Mouse (Mus musculus) R1 (cell line): ENCODE results near the gene Spats2.
A peak's percentile ranks its signal among the peaks of the same experiment; 100 is the strongest.
"Not testable (repeated sequence)": the region's sequence is repeated elsewhere in the genome, so short reads cannot be mapped to it uniquely, and the experiment has no call there.

Source experiments
- DNase-seq: peaks from one replicate; pipeline ENCODE4 v3.0.0-alpha.2; 2018; ENCODE audit warnings: low read depth, low spot score

Spats2 gene

DNA sequence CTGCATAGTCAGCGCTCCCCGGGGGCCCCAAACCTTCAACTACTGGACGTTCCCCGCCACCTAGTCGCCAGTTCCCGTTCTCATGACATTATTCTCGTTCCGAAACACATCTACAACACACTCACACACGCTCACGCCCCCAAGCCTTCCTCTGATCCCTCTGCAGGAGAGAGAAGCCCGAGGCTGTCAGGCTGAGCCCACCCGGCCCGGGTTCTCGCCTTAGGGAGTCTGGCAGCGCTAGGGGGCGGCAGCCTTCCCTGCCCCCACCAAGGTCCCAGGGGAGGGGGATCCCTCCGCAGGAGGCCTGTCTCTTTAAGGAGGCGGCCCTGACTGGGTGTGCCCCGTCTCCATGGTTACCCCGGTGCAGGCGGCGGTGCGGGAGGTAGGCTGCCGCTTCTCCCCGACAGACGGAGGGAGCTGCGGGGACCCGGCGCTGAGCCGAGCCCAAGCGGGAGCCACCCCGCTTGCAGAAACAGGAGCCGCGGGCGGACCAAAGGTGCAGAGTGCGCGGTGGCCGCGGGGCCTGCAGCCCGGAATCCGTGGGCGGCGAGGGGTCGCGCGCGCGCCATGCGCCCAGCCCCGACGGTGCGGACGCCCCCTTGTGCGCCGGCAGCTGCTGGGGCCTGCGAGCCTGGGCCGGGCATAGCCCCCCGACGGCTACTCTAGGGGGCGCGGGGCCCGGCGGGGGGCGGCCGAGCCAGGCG is 98.6 kb downstream of the Spats2 start, which contains the start of gene Kcnh3:
TSS of gene Kcnh3 (plus strand) at position 654 of the 704 bp plus-strand sequence.
- peak; percentile 72 for DNase-seq

GRCm38 (mm10) chr15:99225081-99225810 is 99.5 kb downstream of the Spats2 start:
- DNase-seq: peak; percentile 59

GRCm38 (mm10) chr15:99226090-99226489 is 100.4 kb downstream of the Spats2 start:
- DNase-seq: no peak

- no peak for DNase-seq
These were observed 106.3 kb downstream of the Spats2 start for GRCm38 (mm10) chr15:99231998-99232397.

GRCm38 (mm10) chr15:99233719-99234118 is 108.0 kb downstream of the Spats2 start:
- DNase-seq: no peak

DNA sequence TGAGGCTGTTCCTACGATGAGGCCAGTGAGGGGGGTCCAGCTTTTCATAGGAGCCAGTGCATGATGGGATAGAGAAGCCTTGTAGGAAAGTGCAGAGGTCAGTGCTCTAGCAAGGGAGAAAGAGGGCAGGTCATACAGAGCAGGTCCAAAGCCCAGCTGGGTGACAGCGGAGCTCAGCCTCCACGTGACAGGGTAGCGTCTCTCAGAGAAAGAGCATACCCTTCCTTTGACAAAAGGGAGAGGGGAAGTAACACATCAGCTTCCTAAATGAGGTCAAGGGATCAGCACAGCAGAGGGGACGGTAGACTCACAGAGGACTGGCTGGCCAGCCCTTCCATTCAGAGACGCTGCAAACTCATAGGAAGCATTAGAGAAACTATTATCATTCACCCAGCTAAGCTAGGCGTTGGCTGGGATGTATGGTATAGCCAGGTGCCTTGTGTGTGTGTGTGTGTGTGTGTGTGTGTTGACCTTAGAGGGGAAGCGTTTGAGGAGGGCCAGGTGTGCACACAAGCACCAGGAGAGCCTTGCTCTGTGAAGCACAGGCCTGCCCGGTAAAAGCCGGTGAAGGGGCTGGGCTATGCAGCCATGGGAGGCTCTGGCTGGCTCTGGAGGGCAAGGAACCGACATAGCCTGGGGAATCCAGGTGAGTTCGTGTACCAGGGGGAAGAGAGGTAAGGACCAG is 108.8 kb downstream of the Spats2 start:
- no peak for DNase-seq

DNA sequence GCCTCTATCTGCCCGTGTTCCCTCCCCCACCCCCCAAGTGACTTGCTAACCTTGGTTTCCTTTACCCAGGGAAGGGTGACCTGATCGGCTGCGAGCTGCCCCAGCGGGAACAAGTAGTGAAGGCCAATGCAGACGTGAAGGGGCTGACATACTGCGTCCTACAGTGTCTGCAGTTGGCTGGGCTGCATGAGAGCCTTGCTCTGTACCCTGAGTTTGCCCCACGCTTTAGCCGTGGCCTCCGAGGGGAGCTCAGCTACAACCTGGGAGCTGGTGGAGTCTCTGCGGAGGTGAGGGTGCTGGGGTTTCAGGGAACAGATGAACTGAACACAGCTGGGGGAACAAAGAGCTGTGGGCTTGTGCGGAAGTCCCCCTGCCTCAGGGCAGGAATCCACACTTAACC is 112.3 kb downstream of the Spats2 start:
- no peak for DNase-seq

DNA sequence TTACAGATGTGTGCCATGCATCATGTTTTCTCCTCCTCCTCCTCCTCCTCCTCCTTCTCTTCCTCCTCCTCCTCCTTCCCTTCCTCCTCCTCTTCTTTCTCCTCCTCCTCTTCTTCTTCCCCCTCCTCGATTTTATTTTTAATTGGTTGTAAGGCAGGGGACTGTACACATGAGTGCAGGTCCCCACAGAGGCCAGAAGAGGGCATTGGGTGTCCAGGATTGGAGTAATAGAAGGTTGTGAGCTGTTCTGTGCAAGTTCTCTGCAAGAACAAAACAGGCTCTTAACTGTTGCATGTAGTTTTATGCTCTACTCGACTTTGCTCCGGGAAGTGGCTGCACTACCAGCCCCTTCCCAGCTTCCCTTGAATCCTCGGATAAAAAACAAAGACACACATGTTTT is 114.4 kb downstream of the Spats2 start:
- DNase-seq: peak; percentile 63

- DNase-seq: no peak
These were observed 115.5 kb downstream of the Spats2 start for GRCm38 (mm10) chr15:99241249-99241648.

DNA sequence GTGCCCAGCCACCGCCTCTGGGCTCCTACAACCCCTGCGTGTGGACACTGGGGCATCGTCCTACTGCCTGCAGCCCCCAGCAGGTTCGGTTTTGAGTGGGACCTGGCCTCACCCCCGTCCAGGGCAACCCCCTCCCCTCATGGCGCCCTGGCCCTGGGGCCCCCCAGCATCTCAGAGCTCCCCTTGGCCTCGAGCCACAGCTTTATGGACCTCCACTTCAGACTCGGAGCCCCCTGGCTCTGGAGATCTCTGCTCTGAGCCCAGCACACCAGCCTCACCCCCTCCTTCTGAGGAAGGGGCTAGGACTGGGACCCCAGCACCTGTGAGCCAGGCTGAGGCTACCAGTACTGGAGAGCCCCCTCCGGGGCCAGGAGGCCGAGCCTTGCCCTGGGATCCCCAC is 116.3 kb downstream of the Spats2 start:
- no peak for DNase-seq

- DNase-seq: not testable (repeated sequence)
These were observed 121.0 kb downstream of the Spats2 start for GRCm38 (mm10) chr15:99246736-99247135.

DNA sequence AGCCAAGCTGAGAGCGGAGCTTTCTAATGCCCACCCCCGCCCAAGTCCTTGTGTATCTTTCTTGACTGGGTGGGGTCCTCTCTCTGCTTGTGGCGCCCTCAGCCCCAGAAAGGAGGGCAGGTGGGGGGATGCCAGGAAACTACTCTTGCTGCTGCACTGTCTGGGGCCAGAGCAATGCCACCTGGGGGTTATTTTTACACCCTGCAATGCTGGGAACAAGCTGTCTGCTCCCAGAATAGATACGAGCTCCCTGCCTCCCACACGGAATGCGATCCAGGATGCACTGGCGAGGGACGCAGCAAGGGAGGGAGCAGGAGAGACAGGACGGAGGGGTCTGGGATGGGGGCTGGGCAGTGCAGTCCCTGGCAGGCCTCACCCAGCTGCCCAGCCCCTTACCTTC is 123.3 kb downstream of the Spats2 start:
- no peak for DNase-seq

DNA sequence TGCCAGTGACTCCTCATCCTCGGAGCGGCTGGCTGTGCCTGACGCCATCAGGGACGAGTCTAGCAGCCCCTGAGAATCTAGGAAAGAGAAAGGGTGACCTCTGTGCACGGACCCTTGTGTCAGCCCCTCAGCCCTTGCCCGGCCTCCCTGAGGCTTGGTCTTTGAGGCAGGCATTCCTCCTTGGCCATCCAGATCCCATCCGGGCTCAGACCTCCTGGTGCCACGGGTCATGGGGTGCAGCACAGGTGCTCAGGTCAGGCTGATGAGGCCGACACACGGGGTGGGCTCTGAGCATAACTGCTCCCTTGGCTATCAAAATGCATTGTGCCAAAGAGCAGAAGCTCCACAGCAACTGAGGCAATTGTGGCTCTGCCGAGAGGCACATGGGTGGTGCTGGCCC is 124.2 kb downstream of the Spats2 start:
- no peak for DNase-seq

- DNase-seq: not testable (repeated sequence)
These were observed 125.4 kb downstream of the Spats2 start for GRCm38 (mm10) chr15:99251111-99251510.

GRCm38 (mm10) chr15:99251626-99252380 is 126.1 kb downstream of the Spats2 start, which contains the start of gene Mcrs1:
TSS of gene Mcrs1 (minus strand) at chr15:99251961.
- DNase-seq: peak; percentile 99

DNA sequence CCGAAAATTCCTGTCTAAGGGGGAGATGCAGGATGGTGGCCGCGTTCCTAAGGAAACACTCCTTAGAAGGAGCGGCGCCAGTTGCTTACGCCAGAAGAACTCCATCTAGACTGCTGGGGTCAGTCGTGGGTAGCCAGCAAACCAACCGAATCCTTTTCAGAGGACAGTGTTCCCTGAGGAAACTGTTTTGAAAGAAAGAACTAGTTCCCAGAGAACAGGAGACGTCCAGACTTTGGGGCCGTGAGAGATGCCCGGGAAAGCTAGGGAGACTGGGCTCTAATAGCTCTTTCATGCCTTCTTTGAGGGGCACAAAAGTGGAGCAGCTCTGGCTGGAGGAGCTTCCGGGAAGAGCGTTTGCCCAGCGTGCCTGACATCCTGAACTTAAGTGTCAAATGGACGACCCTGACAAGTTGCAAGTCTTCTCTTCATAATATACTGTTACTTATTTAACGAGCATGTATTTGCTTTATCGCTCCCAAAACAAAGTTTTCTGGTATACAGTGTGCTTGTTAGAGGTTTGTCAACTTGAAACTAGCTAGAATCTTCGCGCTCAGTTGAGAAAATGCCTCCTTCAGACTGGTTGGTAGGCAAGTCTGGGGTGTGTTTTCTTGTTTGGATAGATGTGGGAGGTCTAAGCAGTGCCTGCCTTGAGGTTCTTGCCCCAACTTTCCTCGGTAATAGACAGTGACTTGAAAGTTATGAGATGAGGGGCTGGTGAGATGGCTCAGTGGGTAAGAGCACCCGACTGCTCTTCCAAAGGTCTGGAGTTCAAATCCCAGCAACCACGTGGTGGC is 126.9 kb downstream of the Spats2 start:
- no peak for DNase-seq

DNA sequence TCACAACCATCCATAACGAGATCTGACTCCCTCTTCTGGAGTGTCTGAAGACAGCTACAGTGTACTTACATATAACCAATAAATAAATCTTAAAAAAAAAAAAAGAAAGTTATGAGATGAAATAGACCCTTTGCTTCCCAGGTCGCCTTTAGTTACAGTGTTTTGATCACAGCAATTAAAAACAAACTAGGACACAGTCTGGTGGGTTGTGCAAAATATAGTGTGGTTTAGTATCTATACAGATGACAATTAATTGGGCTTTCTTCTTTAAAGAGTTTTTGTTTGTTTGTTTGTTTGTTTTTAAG is 127.4 kb downstream of the Spats2 start:
- not testable (repeated sequence) for DNase-seq

DNA sequence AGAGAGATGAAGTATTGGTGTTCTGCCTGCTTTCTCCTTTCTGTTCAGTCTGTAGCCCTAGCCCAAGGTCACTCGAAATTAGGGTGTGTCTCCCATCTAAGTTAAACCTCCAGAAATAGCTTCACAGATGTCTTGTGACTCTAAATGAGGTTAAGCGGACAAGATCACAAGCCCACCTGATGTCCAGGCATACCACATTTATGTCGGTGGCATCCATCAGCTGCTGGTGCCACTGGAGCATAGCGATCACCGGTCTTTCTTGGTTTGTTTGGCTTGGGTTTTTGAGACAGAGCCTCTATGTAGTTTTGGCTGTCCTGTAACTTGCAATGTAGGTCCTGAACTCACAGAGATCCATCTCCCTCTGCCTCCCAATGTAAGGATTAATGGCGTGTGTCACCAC is 128.1 kb downstream of the Spats2 start:
- no peak for DNase-seq

DNA sequence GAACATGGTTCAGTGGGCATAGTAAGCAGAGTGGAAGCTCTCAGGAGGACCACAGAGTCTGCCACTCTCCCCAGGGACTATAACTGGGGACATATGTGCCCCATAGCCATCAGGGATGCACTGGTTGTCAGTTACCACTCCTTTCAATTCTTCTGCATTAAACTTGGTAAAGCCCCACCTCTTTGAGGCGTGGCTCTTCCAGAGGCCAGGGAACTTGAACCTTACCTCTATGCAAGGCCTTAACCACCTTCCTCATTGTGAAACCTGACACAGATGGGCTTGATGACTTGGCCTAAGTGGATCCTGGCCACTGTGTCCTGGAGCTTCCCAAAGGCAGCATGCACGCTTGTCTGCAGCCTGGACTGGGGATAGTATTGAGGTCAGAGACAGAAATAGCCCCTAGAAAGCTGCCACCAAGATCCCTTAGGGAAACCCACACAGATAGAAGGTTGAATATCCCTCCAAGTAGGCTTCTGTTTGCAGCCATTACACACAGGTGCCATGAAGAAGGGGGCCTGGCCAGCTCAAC is 128.8 kb downstream of the Spats2 start:
- DNase-seq: peak; percentile 60

DNA sequence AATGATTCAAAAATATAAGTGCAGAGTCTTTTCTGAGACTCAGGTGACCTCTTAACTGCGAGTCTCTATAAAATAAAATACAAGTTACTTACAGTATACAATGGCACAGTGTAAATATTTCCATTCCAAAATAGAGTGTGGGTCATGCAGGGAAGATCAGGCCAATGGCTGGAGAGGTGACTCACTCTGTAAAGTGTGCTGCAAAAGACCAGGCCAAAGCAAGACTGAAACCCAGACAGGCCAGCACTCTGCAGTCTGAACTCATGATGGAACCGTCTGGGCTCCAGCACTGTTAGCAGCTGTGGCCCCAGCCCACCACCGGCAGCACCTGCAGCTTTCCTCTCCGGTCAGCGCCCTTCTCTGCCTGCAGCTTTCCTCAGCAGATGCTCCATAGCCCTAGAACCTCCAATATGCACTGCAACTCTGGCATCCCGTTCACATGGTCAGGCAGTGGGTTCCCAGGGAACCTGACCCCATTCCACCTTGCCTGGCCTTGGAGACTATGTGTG is 129.6 kb downstream of the Spats2 start:
- DNase-seq: no peak
